Mouse (Mus musculus): ENCODE results near the gene Mlycd. TPM values are rescaled to one million over a fixed set of nuclear protein-coding genes. Genes with fewer than 3 reads are reported as not detected.
"Not testable (repeated sequence)": the region's sequence is repeated elsewhere in the genome, so short reads cannot be mapped to it uniquely, and the experiment has no call there.

The Mlycd gene
- 20.6 and 22.7 TPM in 2 replicates for polyA plus RNA-seq (2015; fragmentation: Nextera tagmentation; extraction: Ambion mirVana)

DNA sequence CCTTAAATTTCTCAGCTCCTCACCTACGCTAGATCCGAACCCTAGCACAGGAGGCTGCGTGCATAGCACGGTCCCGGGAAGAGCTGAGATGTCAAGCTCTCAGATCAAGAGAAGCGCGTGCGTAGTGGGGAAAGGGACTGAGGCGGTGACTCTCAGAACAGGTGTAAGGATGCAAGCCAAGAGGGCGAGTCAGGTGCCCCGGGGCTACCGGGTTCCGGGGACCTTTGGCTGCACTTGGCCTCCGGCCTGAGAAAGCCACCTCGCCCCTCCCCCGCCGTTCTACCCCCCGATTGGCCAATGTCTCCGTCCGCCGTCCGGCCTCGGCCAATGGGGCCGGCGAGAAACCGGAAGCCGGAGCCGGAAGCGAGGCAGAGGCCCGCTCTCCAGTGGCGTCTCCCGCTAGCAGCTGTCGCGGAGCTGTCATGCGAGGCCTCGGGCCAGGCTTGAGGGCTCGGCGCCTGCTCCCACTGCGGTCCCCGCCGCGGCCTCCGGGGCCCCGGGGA, at the start of gene Mlycd:
TSS of gene Mlycd (plus strand) at position 355 of the 503 bp plus-strand sequence.
- peak; percentile 94 for ATAC-seq
- peak within 1 kb of the TSS; percentile 87 for H3K4me3 ChIP-seq (ENCODE audit: low read length)
- no peaks in the 10 kb centered on the region for H3K36me3 ChIP-seq (ENCODE audit: control insufficient read depth, insufficient read depth, low read length)
- H3K27ac ChIP-seq (ENCODE audit: low read length), result peak within 1 kb of the TSS; percentile 80
- H3K27me3 ChIP-seq (replicated peaks; ENCODE audit: control insufficient read depth, insufficient read depth, low read length), result no peaks in the 10 kb centered on the region
- peak within 1 kb of the TSS; percentile 97 for H3K4me2 ChIP-seq (ENCODE audit: low read depth, low read length)
- peaks cover 14% of the 10 kb centered on the region for H3K4me1 ChIP-seq (ENCODE audit: control insufficient read depth, insufficient read depth, low read length)
- H3K9ac ChIP-seq (ENCODE audit: low read depth, low read length), result peak within 1 kb of the TSS; percentile 92
- WGBS, result 2% methylated on average over 43 of the region's 44 CpGs
- no peaks in the 10 kb centered on the region for H3K9me3 ChIP-seq (ENCODE audit: control insufficient read depth, low read length)

DNA sequence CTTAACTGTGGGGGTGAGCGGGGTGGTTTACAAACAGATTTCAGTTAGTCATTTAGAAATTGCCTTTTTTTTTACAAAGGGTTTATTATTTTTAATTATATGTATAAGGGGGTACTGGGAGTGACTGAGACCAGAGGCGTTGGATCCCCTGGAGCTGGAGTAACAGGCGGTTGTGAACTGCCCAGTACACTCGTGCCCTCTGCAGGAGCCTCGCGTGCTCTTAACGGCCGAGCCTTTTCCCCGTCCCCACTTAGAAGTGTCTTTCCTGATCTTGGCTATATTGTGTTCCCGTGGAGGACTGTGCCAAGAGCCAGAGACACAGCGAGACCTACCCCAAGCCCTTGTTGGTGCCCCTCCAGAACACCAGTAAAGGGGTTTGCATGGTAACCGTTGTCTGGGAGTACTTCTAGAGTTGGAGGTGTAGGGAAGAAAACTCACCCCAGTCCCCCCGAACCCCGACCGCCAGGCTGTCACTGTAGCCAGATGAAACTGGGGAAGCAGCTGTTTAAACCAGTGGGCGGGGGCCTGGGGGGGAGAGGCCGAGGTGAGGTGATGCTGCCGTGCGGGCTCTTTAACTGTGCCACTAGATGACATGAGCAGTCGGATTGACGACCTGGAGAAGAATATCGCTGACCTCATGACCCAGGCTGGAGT, 49.5 kb upstream of the Mlycd start:
- Histone ChIP-seq H3K4me3 (ENCODE audit: low read length) (peak overlapping the region; percentile 99), H3K36me3 (ENCODE audit: control insufficient read depth, insufficient read depth, low read length) (peaks cover 12% of the 10 kb centered on the region; the same call in 1 of the 2 replicates), H3K4me1 (ENCODE audit: control insufficient read depth, insufficient read depth, low read length) (peaks cover 8% of the 10 kb centered on the region), H3K9ac (ENCODE audit: low read depth, low read length) (peak overlapping the region; percentile 86), H3K9me3 (ENCODE audit: control insufficient read depth, low read length) (peaks cover 5% of the 10 kb centered on the region; the same call in 1 of the 2 replicates), H3K27me3 (replicated peaks; ENCODE audit: control insufficient read depth, insufficient read depth, low read length) (0 out of 2 replicates have a peak, but pooled peaks cover 2% of the 10 kb centered on the region), H3K4me2 (ENCODE audit: low read depth, low read length) (peak overlapping the region; percentile 69), H3K27ac (ENCODE audit: low read length) (no peak overlapping the region)
- peak; percentile 28; the same call in 1 of the 2 replicates for ATAC-seq
- 44% methylated on average over 22 of the region's 22 CpGs for WGBS

DNA sequence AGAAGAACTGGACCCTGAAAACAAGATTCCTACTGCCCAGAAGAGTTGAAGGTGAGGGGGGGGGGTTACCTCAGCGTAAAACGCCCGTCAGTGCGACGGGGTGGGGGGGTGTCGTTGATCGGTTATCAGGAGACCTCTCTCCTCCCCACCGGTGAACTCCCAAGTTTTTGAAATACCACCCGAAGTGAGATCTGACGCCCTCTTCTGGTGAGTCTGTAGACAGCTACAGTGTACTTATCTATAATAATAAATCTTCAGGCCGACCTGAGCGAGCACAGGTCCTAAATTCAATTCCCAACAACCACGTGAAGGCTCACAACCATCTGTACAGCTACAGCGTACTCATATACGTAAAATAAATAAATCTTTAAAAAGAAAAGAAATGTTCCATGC, 49.0 kb upstream of the Mlycd start:
- H3K27me3 ChIP-seq (replicated peaks; ENCODE audit: control insufficient read depth, insufficient read depth, low read length), result 0 out of 2 replicates have a peak, but pooled peaks cover 2% of the 10 kb centered on the region

DNA sequence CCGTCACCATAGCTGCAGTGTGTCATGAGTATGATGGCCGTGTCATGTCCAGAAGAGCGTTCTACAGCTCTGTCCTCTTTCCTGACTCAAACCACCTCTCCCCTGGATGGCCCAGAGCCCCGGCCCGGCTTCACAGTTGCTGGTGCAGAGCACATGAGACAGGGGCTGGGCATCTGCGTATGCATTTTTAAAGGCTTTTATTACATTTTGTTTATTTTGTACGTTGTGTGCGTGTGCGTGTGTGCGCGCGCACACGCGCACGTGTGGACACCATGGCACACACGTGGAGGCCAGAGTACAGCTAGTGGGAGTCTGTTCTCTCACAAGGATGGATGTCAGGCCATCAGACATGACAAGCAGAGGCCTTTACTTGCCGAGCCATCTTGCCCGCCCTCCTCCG, 43.0 kb upstream of the Mlycd start:
- Histone ChIP-seq H3K9me3 (ENCODE audit: control insufficient read depth, low read length) (no peaks in the 10 kb centered on the region), H3K27ac (ENCODE audit: low read length) (no peak overlapping the region), H3K4me2 (ENCODE audit: low read depth, low read length) (no peak overlapping the region), H3K36me3 (ENCODE audit: control insufficient read depth, insufficient read depth, low read length) (peaks cover 12% of the 10 kb centered on the region), H3K4me3 (ENCODE audit: low read length) (no peak overlapping the region), H3K27me3 (replicated peaks; ENCODE audit: control insufficient read depth, insufficient read depth, low read length) (no peaks in the 10 kb centered on the region), H3K9ac (ENCODE audit: low read depth, low read length) (no peak overlapping the region), H3K4me1 (ENCODE audit: control insufficient read depth, insufficient read depth, low read length) (no peaks in the 10 kb centered on the region)
- WGBS, result 91% methylated on average over 19 of the region's 19 CpGs
- no peak for ATAC-seq

More for the DNA sequence above, 49.0 kb upstream of the Mlycd start:
- no peak for ATAC-seq
- H3K9me3 ChIP-seq (ENCODE audit: control insufficient read depth, low read length), result peaks cover 5% of the 10 kb centered on the region; the same call in 1 of the 2 replicates
- H3K36me3 ChIP-seq (ENCODE audit: control insufficient read depth, insufficient read depth, low read length), result peaks cover 12% of the 10 kb centered on the region
- peak overlapping the region; percentile 69; the same call in 1 of the 2 replicates for H3K4me2 ChIP-seq (ENCODE audit: low read depth, low read length)
- H3K4me3 ChIP-seq (ENCODE audit: low read length), result no peak overlapping the region
- H3K4me1 ChIP-seq (ENCODE audit: control insufficient read depth, insufficient read depth, low read length), result peaks cover 8% of the 10 kb centered on the region
- H3K9ac ChIP-seq (ENCODE audit: low read depth, low read length), result no peak overlapping the region
- 84% methylated on average over 15 of the region's 15 CpGs for WGBS
- no peak overlapping the region for H3K27ac ChIP-seq (ENCODE audit: low read length)

DNA sequence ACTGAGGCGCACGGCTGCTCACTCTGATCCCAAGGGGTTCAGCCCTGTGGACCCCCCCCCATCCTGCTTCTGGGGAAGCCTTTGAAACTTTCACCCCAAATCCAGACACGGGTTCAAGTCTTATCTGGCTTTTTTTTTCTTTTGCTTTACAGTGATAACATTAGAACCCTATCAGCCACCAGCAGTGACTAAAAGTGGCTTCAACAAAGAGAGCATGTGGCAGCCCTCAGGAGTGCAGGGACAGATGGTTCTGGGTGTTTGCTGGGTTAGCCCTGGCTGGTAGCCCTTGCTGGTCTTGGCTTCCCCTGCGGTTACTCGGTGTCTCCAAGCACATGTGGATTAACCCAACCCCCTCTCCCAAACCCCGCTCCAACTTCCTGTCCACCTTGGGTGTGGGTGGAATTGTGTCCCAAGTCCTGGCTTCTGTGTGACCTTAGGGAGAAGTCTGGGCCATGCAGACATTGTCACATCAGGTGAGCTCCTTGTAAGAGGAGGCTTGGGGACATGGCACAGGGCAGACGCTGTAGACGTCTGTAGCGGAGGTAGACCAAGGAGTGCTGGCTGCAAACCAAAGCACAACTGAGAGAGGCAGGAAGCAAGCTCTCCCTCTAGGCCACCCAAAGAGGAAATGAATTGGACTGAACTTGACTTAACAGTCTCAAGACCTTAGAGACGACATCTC, 41.6 kb upstream of the Mlycd start:
- Histone ChIP-seq H3K4me1 (ENCODE audit: control insufficient read depth, insufficient read depth, low read length) (no peaks in the 10 kb centered on the region), H3K27me3 (replicated peaks; ENCODE audit: control insufficient read depth, insufficient read depth, low read length) (no peaks in the 10 kb centered on the region), H3K4me3 (ENCODE audit: low read length) (no peak overlapping the region), H3K27ac (ENCODE audit: low read length) (no peak overlapping the region), H3K36me3 (ENCODE audit: control insufficient read depth, insufficient read depth, low read length) (peaks cover 9% of the 10 kb centered on the region), H3K9ac (ENCODE audit: low read depth, low read length) (no peak overlapping the region), H3K4me2 (ENCODE audit: low read depth, low read length) (no peak overlapping the region), H3K9me3 (ENCODE audit: control insufficient read depth, low read length) (no peaks in the 10 kb centered on the region)
- WGBS, result 73% methylated on average over 10 of the region's 10 CpGs
- ATAC-seq, result no peak

DNA sequence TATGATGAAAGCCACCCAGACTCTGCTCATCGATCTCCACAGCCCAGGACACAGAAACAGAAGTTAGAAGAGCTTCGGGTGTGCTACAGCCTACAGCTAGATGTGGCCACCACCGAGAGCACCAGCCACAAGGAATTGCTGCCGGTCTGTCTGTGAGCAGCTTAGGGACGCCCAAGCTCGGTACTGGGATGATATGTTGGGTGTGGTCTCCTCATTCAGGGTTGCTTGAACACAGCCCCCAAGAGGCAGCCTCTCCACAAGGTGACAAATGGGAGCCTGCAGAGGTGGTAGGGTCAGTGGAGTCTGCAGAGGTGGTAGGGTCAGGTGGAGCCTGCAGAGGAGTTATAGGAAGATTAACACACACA, 41.0 kb upstream of the Mlycd start:
- WGBS, result 86% methylated on average over 6 of the region's 6 CpGs
- Histone ChIP-seq H3K4me3 (ENCODE audit: low read length) (no peak overlapping the region), H3K4me2 (ENCODE audit: low read depth, low read length) (no peak overlapping the region), H3K27me3 (replicated peaks; ENCODE audit: control insufficient read depth, insufficient read depth, low read length) (no peaks in the 10 kb centered on the region), H3K4me1 (ENCODE audit: control insufficient read depth, insufficient read depth, low read length) (no peaks in the 10 kb centered on the region), H3K9me3 (ENCODE audit: control insufficient read depth, low read length) (no peaks in the 10 kb centered on the region), H3K9ac (ENCODE audit: low read depth, low read length) (no peak overlapping the region), H3K36me3 (ENCODE audit: control insufficient read depth, insufficient read depth, low read length) (peaks cover 8% of the 10 kb centered on the region), H3K27ac (ENCODE audit: low read length) (no peak overlapping the region)
- no peak for ATAC-seq

DNA sequence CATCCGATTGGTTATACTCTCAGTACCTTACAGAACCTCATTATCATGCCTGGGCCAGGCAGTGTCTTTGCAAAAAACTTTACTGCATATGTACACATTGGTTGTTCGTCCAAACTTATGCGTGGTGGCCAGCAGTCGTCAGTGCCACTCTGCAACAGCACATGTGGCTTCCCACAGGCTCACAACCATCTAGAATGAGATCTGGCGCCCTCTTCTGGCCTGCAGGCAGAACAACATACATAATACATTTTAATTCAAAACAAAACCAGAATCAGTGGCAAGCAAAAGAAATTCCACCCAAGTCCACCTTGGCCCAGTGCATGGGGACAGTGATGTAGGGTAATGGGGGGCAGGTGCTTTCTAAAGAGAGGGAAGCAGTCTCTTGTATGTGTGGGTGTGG, 38.0 kb upstream of the Mlycd start:
- WGBS, result 64% methylated on average over 5 of the region's 5 CpGs
- H3K9ac ChIP-seq (ENCODE audit: low read depth, low read length); H3K9me3 ChIP-seq (ENCODE audit: control insufficient read depth, low read length); ATAC-seq; H3K36me3 ChIP-seq (ENCODE audit: control insufficient read depth, insufficient read depth, low read length); H3K27ac ChIP-seq (ENCODE audit: low read length); H3K4me3 ChIP-seq (ENCODE audit: low read length); H3K4me2 ChIP-seq (ENCODE audit: low read depth, low read length); H3K4me1 ChIP-seq (ENCODE audit: control insufficient read depth, insufficient read depth, low read length); H3K27me3 ChIP-seq (replicated peaks; ENCODE audit: control insufficient read depth, insufficient read depth, low read length): not testable (repeated sequence)

DNA sequence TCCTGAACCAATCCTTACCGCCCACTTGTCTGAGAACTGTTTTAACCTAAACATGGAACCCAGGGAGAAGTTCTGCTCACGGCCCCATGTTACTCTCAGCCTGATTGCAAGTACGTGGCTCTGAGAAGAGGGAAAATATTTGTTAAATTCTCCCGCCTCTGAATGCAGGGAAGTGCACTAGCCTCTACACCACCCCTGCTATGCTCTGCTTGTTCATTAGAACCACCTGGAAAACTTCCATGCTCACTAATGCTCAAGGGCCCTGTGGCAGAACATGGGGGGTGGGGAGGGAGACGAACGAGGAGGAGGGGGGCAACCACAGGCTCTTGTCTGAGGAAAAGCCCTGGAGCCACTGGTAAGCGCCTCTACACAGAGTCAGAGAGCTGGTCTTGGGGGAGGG, 36.5 kb upstream of the Mlycd start:
- no peak overlapping the region for H3K4me3 ChIP-seq (ENCODE audit: low read length)
- H3K9ac ChIP-seq (ENCODE audit: low read depth, low read length), result no peak overlapping the region
- H3K27ac ChIP-seq (ENCODE audit: low read length), result no peak overlapping the region
- WGBS, result 71% methylated on average over 7 of the region's 7 CpGs
- no peaks in the 10 kb centered on the region for H3K9me3 ChIP-seq (ENCODE audit: control insufficient read depth, low read length)
- no peaks in the 10 kb centered on the region for H3K4me1 ChIP-seq (ENCODE audit: control insufficient read depth, insufficient read depth, low read length)
- no peaks in the 10 kb centered on the region for H3K36me3 ChIP-seq (ENCODE audit: control insufficient read depth, insufficient read depth, low read length)
- no peak overlapping the region for H3K4me2 ChIP-seq (ENCODE audit: low read depth, low read length)
- ATAC-seq, result no peak
- no peaks in the 10 kb centered on the region for H3K27me3 ChIP-seq (replicated peaks; ENCODE audit: control insufficient read depth, insufficient read depth, low read length)

DNA sequence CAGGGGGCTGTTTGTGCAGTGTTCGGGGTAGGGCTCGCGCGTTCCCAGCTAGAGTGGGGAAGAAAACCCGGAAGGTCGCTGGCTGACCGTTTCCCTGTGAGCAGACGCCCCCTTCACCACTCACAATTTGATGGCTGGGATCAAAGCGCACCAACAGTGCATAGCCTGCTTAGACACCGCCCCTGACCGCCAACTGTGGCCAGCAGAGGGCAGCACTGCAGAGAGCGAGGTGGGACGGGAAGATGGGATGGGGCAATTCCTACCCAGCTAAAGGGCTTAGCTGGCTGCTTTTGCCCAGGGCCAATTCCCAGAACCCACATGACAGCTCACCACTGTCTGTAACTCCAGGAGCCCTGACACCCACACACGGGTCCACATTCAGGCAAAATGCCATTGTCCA, 35.8 kb upstream of the Mlycd start:
- Histone ChIP-seq H3K9me3 (ENCODE audit: control insufficient read depth, low read length) (no peaks in the 10 kb centered on the region), H3K27ac (ENCODE audit: low read length) (no peak overlapping the region), H3K4me3 (ENCODE audit: low read length) (no peak overlapping the region), H3K36me3 (ENCODE audit: control insufficient read depth, insufficient read depth, low read length) (no peaks in the 10 kb centered on the region), H3K9ac (ENCODE audit: low read depth, low read length) (no peak overlapping the region), H3K27me3 (replicated peaks; ENCODE audit: control insufficient read depth, insufficient read depth, low read length) (no peaks in the 10 kb centered on the region), H3K4me1 (ENCODE audit: control insufficient read depth, insufficient read depth, low read length) (no peaks in the 10 kb centered on the region), H3K4me2 (ENCODE audit: low read depth, low read length) (no peak overlapping the region)
- 48% methylated on average over 14 of the region's 14 CpGs for WGBS
- ATAC-seq, result 0 out of 2 replicates have a peak, but pooled peaks have one; percentile 28

All from intestine, embryonic 16.5 days (tissue).